Mouse (Mus musculus) ES-E14 (cell line): ENCODE data around the gene Col23a1. TPM values are rescaled to one million over a fixed set of nuclear protein-coding genes. Genes with fewer than 3 reads are reported as not detected.

ENCODE experiments used
- DNase-seq: peaks from one replicate; pipeline ENCODE4 v3.0.0-alpha.2; 2013; ENCODE audit warnings: low read depth, low spot score
- H3K27ac ChIP-seq: 2 replicates; pipeline ENCODE4 v1.5.1; 2012; ENCODE audit warnings: low read depth, mild to moderate bottlenecking, low read length, moderate library complexity, mixed read lengths; ENCODE audit not compliant: poor library complexity, insufficient read depth, severe bottlenecking
- H3K36me3 ChIP-seq: 2 replicates; pipeline ENCODE4 v1.6.1; 2012; ENCODE audit warnings: mild to moderate bottlenecking, low read length, moderate library complexity, mixed read lengths; ENCODE audit not compliant: control insufficient read depth, poor library complexity, insufficient read depth, severe bottlenecking
- H3K4me1 ChIP-seq, 2 experiments: fragments of 150-350 bp in 1 of 2; sonication (generic) in 1 of 2; 2 replicates each; pipeline ENCODE4 v1.6.1; 2012; ENCODE audit warnings: low read length in 2 of 2, mild to moderate bottlenecking in 1 of 2, mixed read lengths in 1 of 2; ENCODE audit not compliant: control insufficient read depth in 2 of 2, insufficient read depth in 2 of 2, poor library complexity in 1 of 2
- H3K4me3 ChIP-seq, 2 experiments: fragments of 150-350 bp in 1 of 2; sonication (generic) in 1 of 2; 2 replicates each; pipeline ENCODE4 v1.5.1; 2012; ENCODE audit warnings: low read length in 2 of 2, low read depth in 1 of 2, mild to moderate bottlenecking in 1 of 2, mixed read lengths in 1 of 2; ENCODE audit not compliant: insufficient read depth in 1 of 2, poor library complexity in 1 of 2, severe bottlenecking in 1 of 2
- H3K9ac ChIP-seq: 2 replicates; pipeline ENCODE4 v1.6.1; 2012; ENCODE audit warnings: low read depth, mild to moderate bottlenecking, low read length, mixed read lengths; ENCODE audit not compliant: poor library complexity, insufficient read depth, severe bottlenecking
- H3K9me3 ChIP-seq: fragments of 150-350 bp; sonication (generic); 2 replicates; pipeline ENCODE4 v1.6.1; 2012; ENCODE audit warnings: low read depth, mild to moderate bottlenecking, low read length; ENCODE audit not compliant: control insufficient read depth, insufficient read depth
- CHD2 ChIP-seq: IDR thresholded peaks from 2 replicates; pipeline ENCODE4 v1.6.1; 2014; ENCODE audit warnings: mild to moderate bottlenecking, low read depth, low read length, inconsistent platforms
- HCFC1 ChIP-seq: IDR thresholded peaks from 2 replicates; pipeline ENCODE4 v1.6.1; 2012; ENCODE audit warnings: low read length, inconsistent platforms, borderline replicate concordance; ENCODE audit not compliant: insufficient read depth
- MAFK ChIP-seq: IDR thresholded peaks from 2 replicates; pipeline ENCODE4 v1.6.1; 2014; ENCODE audit warnings: mild to moderate bottlenecking, low read depth, low read length, inconsistent platforms; ENCODE audit not compliant: insufficient read depth
- ZC3H11A ChIP-seq: IDR thresholded peaks from 2 replicates; pipeline ENCODE4 v1.6.1; 2012; ENCODE audit warnings: low read depth, mild to moderate bottlenecking, inconsistent platforms, low read length, borderline replicate concordance
- ZNF384 ChIP-seq: IDR thresholded peaks from 2 replicates; pipeline ENCODE4 v1.6.1; 2012; ENCODE audit warnings: low read depth, low read length, inconsistent platforms
- in situ Hi-C, 2 experiments: fragments of 600-800 bp; cut with MboI; formaldehyde crosslinking; loops; one replicate each; pipeline ENCODE4 v1.15.1; 2025; ENCODE audit warnings: low sequenced_read_pairs in 2 of 2, inconsistent platforms in 1 of 2; ENCODE audit not compliant: unreplicated experiment in 2 of 2
- total RNA-seq: library from RNA; depleted of rRNA; stranded (reverse); fragments of 300-350 nt; gene quantifications from 2 replicates; pipeline ENCODE4 v1.2.3, GENCODE M21; 2012

The Col23a1 gene
- total RNA-seq, 1 experiment, result 0.40 TPM

DNA sequence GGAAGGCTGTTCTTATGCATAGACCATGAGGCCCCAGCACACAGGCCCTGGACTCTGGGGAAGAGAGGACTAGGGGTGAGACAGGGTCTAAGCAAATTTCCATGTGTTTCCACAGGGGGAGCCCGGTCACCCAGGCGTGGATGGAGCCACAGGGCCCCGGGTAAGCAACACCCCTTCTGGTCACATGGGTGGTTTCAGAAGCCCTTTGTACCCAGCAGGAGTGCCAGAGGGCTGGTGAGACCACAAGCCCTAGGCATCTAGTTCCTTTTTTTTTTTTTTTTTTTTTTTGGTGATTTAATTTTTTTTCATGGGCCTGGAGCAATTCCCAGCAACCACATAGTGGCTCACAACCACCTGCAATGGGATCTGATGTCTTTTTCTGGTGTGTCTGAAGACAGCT is 275.3 kb downstream of the Col23a1 start:
- Histone ChIP-seq H3K4me1 (peaks cover 0 to 2% of the 10 kb centered on the region in 2 experiments; a peak in 1 of 4 replicates), H3K9ac (no peak overlapping the region), H3K27ac (no peak overlapping the region), H3K9me3 (no peaks in the 10 kb centered on the region), H3K4me3 (no peak overlapping the region), H3K36me3 (no peaks in the 10 kb centered on the region)
- no peak for TF ChIP-seq HCFC1
- TF ChIP-seq ZNF384, result no peak
- TF ChIP-seq ZC3H11A, result no peak
- no peak for TF ChIP-seq MAFK
- no peak for TF ChIP-seq CHD2
- DNase-seq, result no peak
- in situ Hi-C loops, result no loop called here

DNA sequence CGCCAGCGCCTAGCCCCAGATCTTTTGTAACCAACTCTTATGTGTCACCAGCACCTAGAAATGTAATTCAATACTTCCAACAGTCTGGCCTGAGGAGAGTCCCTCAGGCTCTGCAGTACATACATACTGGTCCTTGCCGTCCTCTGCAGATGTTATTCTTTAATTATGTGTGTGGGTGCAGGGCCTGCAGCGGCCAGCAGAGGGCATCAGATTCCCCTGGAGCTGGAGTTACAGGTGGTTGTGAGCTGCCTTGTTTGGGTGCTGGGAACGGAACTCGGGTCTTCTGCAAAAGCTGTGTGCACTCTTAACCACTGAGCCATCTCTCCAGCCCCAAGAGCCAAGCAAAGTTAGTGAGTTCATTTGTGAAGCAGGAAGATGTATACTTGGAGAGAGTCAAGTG is 276.2 kb downstream of the Col23a1 start:
- in situ Hi-C loops, result no loop called here
- H3K9me3 ChIP-seq, result no peaks in the 10 kb centered on the region
- H3K9ac ChIP-seq, result no peak overlapping the region
- H3K36me3 ChIP-seq, result no peaks in the 10 kb centered on the region
- H3K4me3 ChIP-seq, result no peak overlapping the region
- no peak for TF ChIP-seq ZNF384
- no peak overlapping the region for H3K27ac ChIP-seq
- DNase-seq, result no peak
- H3K4me1 ChIP-seq, result peaks cover 0 to 2% of the 10 kb centered on the region in 2 experiments; a peak in 1 of 4 replicates

DNA sequence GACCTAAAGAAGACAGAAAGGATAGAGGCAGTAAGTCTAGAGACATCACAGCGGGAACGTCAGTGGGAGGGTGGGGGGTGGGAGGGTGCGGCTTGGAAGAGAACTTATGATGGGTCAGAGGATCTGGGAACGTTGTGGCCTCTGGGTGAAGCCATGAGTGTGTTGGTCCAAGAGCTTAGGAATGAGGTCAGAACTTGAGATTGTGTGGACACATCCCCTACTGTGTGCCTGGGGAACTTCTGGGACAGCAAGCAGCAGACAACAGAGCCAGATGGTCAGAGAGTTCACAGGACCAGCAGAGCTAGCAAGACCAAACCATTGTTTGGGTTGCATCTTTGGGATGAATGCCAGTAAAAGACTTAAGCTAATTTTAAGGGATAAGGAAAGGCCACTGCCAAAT is 279.1 kb downstream of the Col23a1 start:
- Histone ChIP-seq H3K9ac (no peak overlapping the region), H3K4me3 (no peak overlapping the region), H3K27ac (no peak overlapping the region), H3K4me1 (peaks cover 0 to 6% of the 10 kb centered on the region in 2 experiments; a peak in 1 of 4 replicates), H3K9me3 (no peaks in the 10 kb centered on the region), H3K36me3 (no peaks in the 10 kb centered on the region)
- no peak for DNase-seq
- in situ Hi-C loops, result no loop called here
- TF ChIP-seq HCFC1 (no peak), CHD2 (no peak), ZC3H11A (no peak), MAFK (no peak)

DNA sequence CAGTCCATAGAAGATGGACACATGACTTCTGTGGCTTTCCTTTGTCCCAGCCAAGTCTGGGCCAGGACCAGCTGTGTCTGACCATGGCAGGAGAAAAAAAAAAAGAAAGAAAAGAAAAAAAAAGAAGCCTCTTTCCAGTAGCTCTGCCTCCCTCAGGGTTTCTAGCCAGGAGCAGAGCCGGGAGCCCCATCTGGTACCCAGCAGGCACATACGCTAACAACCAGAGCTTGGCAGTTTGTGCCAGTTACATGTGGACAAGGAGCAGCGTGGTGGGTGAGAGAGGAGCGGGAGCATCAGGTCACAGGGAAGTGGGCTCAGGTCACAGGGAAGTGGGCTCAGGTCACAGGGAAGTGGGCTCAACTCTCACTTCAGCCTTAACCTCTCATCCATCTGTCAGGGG is 286.7 kb downstream of the Col23a1 start:
- H3K36me3 ChIP-seq, result no peaks in the 10 kb centered on the region
- no peak overlapping the region for H3K4me3 ChIP-seq
- DNase-seq, result no peak
- peaks cover 0 to 4% of the 10 kb centered on the region in 2 experiments; a peak in 1 of 4 replicates for H3K4me1 ChIP-seq
- no peak overlapping the region for H3K9ac ChIP-seq
- no peak overlapping the region for H3K27ac ChIP-seq
- TF ChIP-seq ZNF384, result no peak
- no peak for TF ChIP-seq ZC3H11A
- no peak for TF ChIP-seq CHD2
- no peak for TF ChIP-seq HCFC1
- no peak for TF ChIP-seq MAFK
- in situ Hi-C loops, result no loop called here
- no peaks in the 10 kb centered on the region for H3K9me3 ChIP-seq

DNA sequence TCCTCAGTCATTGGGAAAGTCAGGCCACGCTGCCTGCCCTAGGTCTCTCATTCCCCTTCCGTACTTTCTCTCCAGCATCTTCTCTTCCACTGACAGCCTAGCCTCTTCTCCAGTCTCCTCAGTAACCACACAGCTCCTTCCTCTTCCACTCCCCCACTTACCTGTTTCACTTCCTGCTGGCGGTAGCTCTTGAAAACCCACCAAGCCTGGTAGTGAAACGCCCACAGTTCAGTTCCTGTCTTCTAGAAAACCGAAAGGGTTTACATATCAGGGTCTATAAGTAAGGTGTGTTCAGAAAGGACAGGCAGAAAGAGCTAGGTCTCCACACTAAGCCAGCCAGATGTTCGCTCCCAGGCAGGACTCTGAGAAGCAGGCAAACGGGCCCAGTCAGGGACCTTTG is 287.9 kb downstream of the Col23a1 start:
- in situ Hi-C loops, result no loop called here
- H3K4me3 ChIP-seq, result no peak overlapping the region
- H3K27ac ChIP-seq, result no peak overlapping the region
- no peaks in the 10 kb centered on the region for H3K36me3 ChIP-seq
- no peaks in the 10 kb centered on the region for H3K9me3 ChIP-seq
- no peak for DNase-seq
- no peaks in the 10 kb centered on the region for H3K4me1 ChIP-seq
- no peak overlapping the region for H3K9ac ChIP-seq
- TF ChIP-seq ZNF384 (no peak), MAFK (no peak), ZC3H11A (no peak), CHD2 (no peak), HCFC1 (no peak)
